Mouse (Mus musculus): ENCODE results near the gene Mb. TPM values are rescaled to one million over a fixed set of nuclear protein-coding genes. Genes with fewer than 3 reads are reported as not detected.
A peak's percentile ranks its signal among the peaks of the same experiment; 100 is the strongest.

The Mb gene
- polyA plus RNA-seq, 1 experiment from 2014 or later = 0.35 TPM

DNA sequence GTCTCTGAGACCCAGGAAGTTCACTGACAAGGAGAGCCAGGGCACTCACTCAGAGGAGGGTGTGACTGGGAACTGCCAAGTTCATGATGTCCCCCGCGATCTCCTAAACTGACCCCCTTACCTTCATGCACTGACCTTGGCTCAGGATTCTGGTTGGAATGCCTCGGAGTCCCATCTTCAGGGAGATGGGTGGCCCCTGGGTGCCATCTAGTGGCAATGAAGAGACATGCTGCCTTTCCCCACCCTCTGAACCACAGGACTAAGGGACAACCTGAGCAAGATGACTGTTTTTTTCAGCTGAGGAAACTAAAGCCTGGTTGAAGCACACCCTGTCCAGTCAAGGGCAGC lies 46.6 kb downstream of the Mb start:
- peak; percentile 74 for DNase-seq (ENCODE audit: low spot score)
- no peaks in the 10 kb centered on the region for H3K4me1 ChIP-seq (replicated peaks; ENCODE audit: control insufficient read depth, insufficient read depth, low read length)
- H3K9ac ChIP-seq (ENCODE audit: low read length) = no peak overlapping the region
- 3% methylated on average over 3 of the region's 3 CpGs for WGBS
- H3K27me3 ChIP-seq (replicated peaks; ENCODE audit: control insufficient read depth, insufficient read depth, low read length) = no peaks in the 10 kb centered on the region
- no peak for ATAC-seq (replicated peaks; ENCODE audit: low FRiP score, low TSS enrichment, low read depth)
- no peak overlapping the region for H3K4me3 ChIP-seq (ENCODE audit: low read depth, low read length)
- H3K9me3 ChIP-seq (ENCODE audit: control insufficient read depth, low read length) = no peaks in the 10 kb centered on the region
- no peak overlapping the region for H3K27ac ChIP-seq (ENCODE audit: low read depth)
- H3K36me3 ChIP-seq (ENCODE audit: control insufficient read depth, insufficient read depth, low read length) = no peaks in the 10 kb centered on the region
- H3K4me2 ChIP-seq (ENCODE audit: low read length) = no peak overlapping the region

DNA sequence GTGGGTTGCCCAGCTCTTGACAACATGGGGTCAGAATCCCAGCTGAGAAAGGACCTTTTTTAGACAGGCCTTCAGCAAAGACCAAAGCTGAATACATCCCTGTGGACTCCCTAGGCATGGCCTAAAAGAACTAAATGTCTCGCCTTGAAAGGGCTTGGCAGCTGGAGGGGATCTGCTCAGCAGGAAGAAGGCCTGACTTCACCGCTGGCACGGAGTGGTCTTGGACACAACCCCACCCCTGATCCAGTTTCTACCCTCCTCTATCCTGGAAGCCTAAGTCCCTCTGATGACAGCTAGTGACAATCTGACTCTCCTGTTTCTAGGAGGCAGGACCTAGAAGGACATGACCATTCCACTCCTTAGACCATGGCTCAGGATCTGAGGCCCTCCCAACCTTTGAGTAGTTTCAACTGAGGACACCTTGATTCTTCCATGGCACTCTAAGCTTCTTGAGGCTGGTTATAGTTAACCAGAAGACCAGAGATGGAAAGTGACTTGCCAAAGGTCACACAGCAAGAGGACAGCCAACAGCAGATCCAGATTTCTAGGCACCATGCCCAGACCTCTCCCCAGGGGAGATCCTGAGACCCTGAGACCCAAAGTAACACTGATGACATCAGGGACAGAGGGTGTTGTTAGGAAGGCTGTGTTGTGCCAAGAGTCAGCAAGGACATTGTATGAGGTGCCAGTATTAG lies 47.1 kb downstream of the Mb start:
- ATAC-seq (replicated peaks; ENCODE audit: low FRiP score, low TSS enrichment, low read depth) = no peak
- DNase-seq (ENCODE audit: low spot score) = no peak
- Histone ChIP-seq H3K36me3 (ENCODE audit: control insufficient read depth, insufficient read depth, low read length) (no peaks in the 10 kb centered on the region), H3K4me2 (ENCODE audit: low read length) (no peak overlapping the region), H3K9ac (ENCODE audit: low read length) (no peak overlapping the region), H3K4me3 (ENCODE audit: low read depth, low read length) (no peak overlapping the region), H3K27ac (ENCODE audit: low read depth) (no peak overlapping the region), H3K9me3 (ENCODE audit: control insufficient read depth, low read length) (no peaks in the 10 kb centered on the region), H3K4me1 (replicated peaks; ENCODE audit: control insufficient read depth, insufficient read depth, low read length) (no peaks in the 10 kb centered on the region), H3K27me3 (replicated peaks; ENCODE audit: control insufficient read depth, insufficient read depth, low read length) (no peaks in the 10 kb centered on the region)
- 90% methylated on average over 3 of the region's 3 CpGs for WGBS

DNA sequence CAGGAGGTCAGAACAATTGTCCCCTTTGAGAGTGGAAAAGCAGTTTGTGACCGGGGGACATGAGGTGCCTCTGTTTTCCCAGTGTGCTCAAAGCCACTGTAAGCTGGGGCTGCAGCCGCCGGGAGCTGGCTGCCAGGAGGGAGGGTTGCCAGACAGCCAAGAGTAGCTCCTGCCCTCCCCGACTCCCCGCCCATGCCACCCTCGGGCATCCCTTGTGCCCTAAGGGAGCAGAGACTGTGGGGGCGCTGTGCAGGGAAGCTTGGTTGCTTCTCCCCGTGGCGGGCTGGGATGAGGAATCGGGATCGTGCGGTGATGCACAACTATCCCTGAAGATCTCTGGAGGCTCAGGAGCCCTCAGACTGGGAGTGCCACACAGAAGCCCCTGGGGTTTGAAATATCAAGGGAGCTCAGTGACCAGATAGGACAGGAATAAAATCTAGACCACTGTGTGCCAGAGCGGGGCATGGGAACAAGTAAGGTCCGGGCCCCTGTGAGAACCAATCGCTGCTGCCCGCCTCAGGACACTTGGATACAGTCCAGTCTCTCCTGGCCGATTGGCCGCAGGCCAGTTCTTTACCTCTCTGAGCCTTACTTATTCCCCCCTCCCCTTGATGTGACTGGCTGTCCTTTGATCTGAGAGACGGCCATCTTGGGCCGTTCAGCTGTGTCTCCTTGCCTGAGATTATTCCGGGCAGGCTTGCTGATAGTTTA lies 51.4 kb downstream of the Mb start:
- Histone ChIP-seq H3K4me1 (replicated peaks; ENCODE audit: control insufficient read depth, insufficient read depth, low read length) (no peaks in the 10 kb centered on the region), H3K9me3 (ENCODE audit: control insufficient read depth, low read length) (no peaks in the 10 kb centered on the region), H3K4me3 (ENCODE audit: low read depth, low read length) (no peak overlapping the region), H3K27ac (ENCODE audit: low read depth) (no peak overlapping the region), H3K36me3 (ENCODE audit: control insufficient read depth, insufficient read depth, low read length) (no peaks in the 10 kb centered on the region), H3K27me3 (replicated peaks; ENCODE audit: control insufficient read depth, insufficient read depth, low read length) (no peaks in the 10 kb centered on the region), H3K4me2 (ENCODE audit: low read length) (no peak overlapping the region), H3K9ac (ENCODE audit: low read length) (no peak overlapping the region)
- ATAC-seq (replicated peaks; ENCODE audit: low FRiP score, low TSS enrichment, low read depth) (no peak), DNase-seq (ENCODE audit: low spot score) (no peak)
- whole genome bisulfite sequencing = 52% methylated on average over 21 of the region's 21 CpGs

DNA sequence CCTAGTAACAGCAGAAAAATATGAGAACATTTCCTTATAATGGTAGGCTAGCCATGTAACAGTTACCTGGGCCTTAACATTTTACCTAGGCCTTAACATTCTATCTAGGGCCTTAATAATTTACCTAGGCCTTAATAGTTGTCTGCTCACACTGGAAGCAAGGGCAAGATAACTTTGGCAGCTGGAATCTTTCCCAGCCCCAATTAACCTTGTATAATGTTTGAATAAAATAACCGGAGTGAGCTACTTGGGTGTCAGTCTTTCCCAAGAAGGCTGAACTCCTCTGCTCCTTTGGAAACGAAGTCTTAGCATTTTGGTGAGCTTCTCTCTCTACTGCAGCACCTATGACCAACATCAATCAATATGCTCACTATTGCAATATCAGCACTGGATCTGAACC lies 52.4 kb downstream of the Mb start:
- no peak overlapping the region for H3K4me3 ChIP-seq (ENCODE audit: low read depth, low read length)
- H3K27me3 ChIP-seq (replicated peaks; ENCODE audit: control insufficient read depth, insufficient read depth, low read length) = no peaks in the 10 kb centered on the region
- 72% methylated on average over 2 of the region's 2 CpGs for WGBS
- DNase-seq (ENCODE audit: low spot score) (no peak), ATAC-seq (replicated peaks; ENCODE audit: low FRiP score, low TSS enrichment, low read depth) (no peak)
- no peaks in the 10 kb centered on the region for H3K9me3 ChIP-seq (ENCODE audit: control insufficient read depth, low read length)
- H3K4me2 ChIP-seq (ENCODE audit: low read length) = no peak overlapping the region
- H3K9ac ChIP-seq (ENCODE audit: low read length) = no peak overlapping the region
- no peaks in the 10 kb centered on the region for H3K36me3 ChIP-seq (ENCODE audit: control insufficient read depth, insufficient read depth, low read length)
- H3K27ac ChIP-seq (ENCODE audit: low read depth) = no peak overlapping the region
- H3K4me1 ChIP-seq (replicated peaks; ENCODE audit: control insufficient read depth, insufficient read depth, low read length) = no peaks in the 10 kb centered on the region

DNA sequence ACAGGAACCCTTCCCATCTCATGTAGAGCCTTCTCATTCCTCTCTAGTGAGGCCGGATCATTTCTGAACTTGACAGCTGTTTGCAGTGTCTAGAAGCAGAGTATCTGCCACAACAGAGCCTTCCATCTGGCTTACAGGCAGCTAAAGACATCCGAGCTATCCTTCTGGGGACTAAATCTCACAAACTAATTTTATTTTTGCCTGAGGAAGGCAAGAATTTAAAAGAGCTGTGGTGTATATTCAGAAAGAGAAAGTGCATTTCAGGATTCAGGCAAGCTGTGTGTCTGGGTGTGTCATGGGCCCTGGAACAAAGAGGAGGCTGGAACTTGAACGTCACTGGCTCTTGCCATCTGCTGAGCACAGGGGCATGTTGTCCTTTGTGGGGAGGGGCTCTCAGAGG lies 56.1 kb downstream of the Mb start:
- no peak overlapping the region for H3K4me3 ChIP-seq (ENCODE audit: low read depth, low read length)
- ATAC-seq (replicated peaks; ENCODE audit: low FRiP score, low TSS enrichment, low read depth) = no peak
- no peaks in the 10 kb centered on the region for H3K4me1 ChIP-seq (replicated peaks; ENCODE audit: control insufficient read depth, insufficient read depth, low read length)
- no peak overlapping the region for H3K9ac ChIP-seq (ENCODE audit: low read length)
- no peaks in the 10 kb centered on the region for H3K27me3 ChIP-seq (replicated peaks; ENCODE audit: control insufficient read depth, insufficient read depth, low read length)
- H3K4me2 ChIP-seq (ENCODE audit: low read length) = no peak overlapping the region
- no peaks in the 10 kb centered on the region for H3K9me3 ChIP-seq (ENCODE audit: control insufficient read depth, low read length)
- no peak for DNase-seq (ENCODE audit: low spot score)
- 63% methylated on average over 3 of the region's 3 CpGs for WGBS
- H3K27ac ChIP-seq (ENCODE audit: low read depth) = no peak overlapping the region
- no peaks in the 10 kb centered on the region for H3K36me3 ChIP-seq (ENCODE audit: control insufficient read depth, insufficient read depth, low read length)

DNA sequence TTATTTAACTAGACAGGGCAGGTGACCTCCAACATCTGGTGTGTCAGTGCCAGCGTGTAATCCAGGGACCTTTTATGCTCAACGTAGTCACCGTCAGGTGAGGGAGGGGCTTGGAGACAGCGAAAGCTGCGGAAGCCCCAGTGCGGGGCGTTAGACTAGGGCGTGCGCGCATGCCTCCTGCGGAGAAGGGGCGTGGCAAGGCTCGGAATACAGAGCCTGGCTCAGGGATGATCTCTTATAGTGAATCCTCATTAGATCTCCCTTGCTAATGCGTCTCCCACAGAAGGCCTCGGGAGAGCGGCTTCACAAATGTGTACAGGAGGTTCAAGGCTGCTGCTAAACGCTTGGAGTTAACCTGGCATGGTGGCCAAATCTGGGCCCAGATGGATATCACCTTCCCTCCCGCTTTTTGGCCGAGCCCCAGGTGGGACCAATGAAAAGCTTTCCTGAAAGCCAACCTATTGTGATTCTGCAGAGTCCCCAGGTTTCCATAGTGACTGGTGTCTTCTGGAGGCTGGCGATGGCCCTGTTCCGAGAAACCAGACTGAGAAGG lies 62.9 kb downstream of the Mb start:
- WGBS = 9% methylated on average over 21 of the region's 21 CpGs
- Histone ChIP-seq H3K27ac (ENCODE audit: low read depth) (no peak overlapping the region), H3K9me3 (ENCODE audit: control insufficient read depth, low read length) (no peaks in the 10 kb centered on the region), H3K4me1 (replicated peaks; ENCODE audit: control insufficient read depth, insufficient read depth, low read length) (no peaks in the 10 kb centered on the region; the same call in 1 of the 2 replicates), H3K4me3 (ENCODE audit: low read depth, low read length) (peak overlapping the region; percentile 40), H3K9ac (ENCODE audit: low read length) (peak overlapping the region; percentile 31; the same call in 1 of the 2 replicates), H3K27me3 (replicated peaks; ENCODE audit: control insufficient read depth, insufficient read depth, low read length) (no peaks in the 10 kb centered on the region), H3K36me3 (ENCODE audit: control insufficient read depth, insufficient read depth, low read length) (no peaks in the 10 kb centered on the region), H3K4me2 (ENCODE audit: low read length) (peak overlapping the region; percentile 52)
- ATAC-seq (replicated peaks; ENCODE audit: low FRiP score, low TSS enrichment, low read depth) (peak; percentile 86), DNase-seq (ENCODE audit: low spot score) (peak; percentile 78)

DNA sequence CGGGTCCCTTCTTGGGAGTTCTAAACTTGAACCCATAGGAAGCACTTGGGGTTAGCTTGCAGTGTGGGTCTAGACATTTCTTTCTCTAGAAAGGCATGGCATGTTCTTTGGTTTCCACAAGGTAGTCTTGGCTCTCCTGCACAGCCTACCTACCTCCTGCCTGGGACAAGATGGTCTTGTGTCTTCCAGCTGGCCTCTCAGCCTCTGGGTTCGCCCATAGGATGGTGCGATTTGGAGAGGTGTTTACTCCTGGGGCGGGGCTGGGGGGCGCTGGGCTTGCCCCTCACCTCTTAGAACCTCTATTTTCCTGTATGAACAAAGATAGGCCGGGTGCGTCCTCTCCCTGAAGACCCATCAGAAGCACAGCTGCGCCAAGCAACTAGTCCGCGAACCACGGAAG lies 63.3 kb downstream of the Mb start:
- no peaks in the 10 kb centered on the region for H3K27me3 ChIP-seq (replicated peaks; ENCODE audit: control insufficient read depth, insufficient read depth, low read length)
- ATAC-seq (replicated peaks; ENCODE audit: low FRiP score, low TSS enrichment, low read depth) = no peak
- H3K36me3 ChIP-seq (ENCODE audit: control insufficient read depth, insufficient read depth, low read length) = no peaks in the 10 kb centered on the region
- no peaks in the 10 kb centered on the region; the same call in 1 of the 2 replicates for H3K4me1 ChIP-seq (replicated peaks; ENCODE audit: control insufficient read depth, insufficient read depth, low read length)
- peak overlapping the region; percentile 40 for H3K4me3 ChIP-seq (ENCODE audit: low read depth, low read length)
- no peak overlapping the region for H3K27ac ChIP-seq (ENCODE audit: low read depth)
- H3K9ac ChIP-seq (ENCODE audit: low read length) = peak overlapping the region; percentile 31; the same call in 1 of the 2 replicates
- no peaks in the 10 kb centered on the region for H3K9me3 ChIP-seq (ENCODE audit: control insufficient read depth, low read length)
- peak overlapping the region; percentile 52 for H3K4me2 ChIP-seq (ENCODE audit: low read length)
- no peak for DNase-seq (ENCODE audit: low spot score)
- 14% methylated on average over 11 of the region's 11 CpGs for WGBS

DNA sequence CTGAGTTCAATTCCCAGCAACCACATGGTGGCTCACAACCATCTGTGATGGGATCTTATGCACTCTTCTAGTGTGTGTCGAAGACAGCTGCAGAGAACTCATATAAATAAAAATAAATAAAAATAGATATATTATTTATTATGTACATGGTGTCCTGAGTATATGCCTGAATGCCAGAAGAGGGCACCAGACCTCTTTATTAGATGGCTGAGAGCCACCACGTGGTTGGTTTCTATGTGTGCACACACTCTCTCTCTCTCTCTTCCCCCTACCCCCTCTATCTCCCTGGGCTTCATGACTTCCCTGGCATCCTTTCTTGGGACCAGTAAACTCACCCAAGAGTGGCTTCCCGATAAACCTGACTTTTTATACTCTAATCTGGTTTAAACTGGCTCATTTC lies 67.7 kb downstream of the Mb start:
- Histone ChIP-seq H3K27ac (ENCODE audit: low read depth) (no peak overlapping the region), H3K4me2 (ENCODE audit: low read length) (no peak overlapping the region), H3K9ac (ENCODE audit: low read length) (no peak overlapping the region), H3K36me3 (ENCODE audit: control insufficient read depth, insufficient read depth, low read length) (no peaks in the 10 kb centered on the region), H3K4me3 (ENCODE audit: low read depth, low read length) (no peak overlapping the region), H3K4me1 (replicated peaks; ENCODE audit: control insufficient read depth, insufficient read depth, low read length) (no peaks in the 10 kb centered on the region; the same call in 1 of the 2 replicates), H3K27me3 (replicated peaks; ENCODE audit: control insufficient read depth, insufficient read depth, low read length) (no peaks in the 10 kb centered on the region), H3K9me3 (ENCODE audit: control insufficient read depth, low read length) (no peaks in the 10 kb centered on the region)
- ATAC-seq (replicated peaks; ENCODE audit: low FRiP score, low TSS enrichment, low read depth) = no peak
- 50% methylated on average over 3 of the region's 3 CpGs for WGBS
- no peak for DNase-seq (ENCODE audit: low spot score)
